Mouse (Mus musculus): ENCODE measurements at regions not wholly inside any gene's neighbourhood (a gene's known extent, or its start where the extent isn't known, plus 50 kb on each side); places are given as distances from the start of the nearest gene placed in this dataset.
"Not testable (repeated sequence)": the region's sequence is repeated elsewhere in the genome, so short reads cannot be mapped to it uniquely, and the experiment has no call there.

DNA sequence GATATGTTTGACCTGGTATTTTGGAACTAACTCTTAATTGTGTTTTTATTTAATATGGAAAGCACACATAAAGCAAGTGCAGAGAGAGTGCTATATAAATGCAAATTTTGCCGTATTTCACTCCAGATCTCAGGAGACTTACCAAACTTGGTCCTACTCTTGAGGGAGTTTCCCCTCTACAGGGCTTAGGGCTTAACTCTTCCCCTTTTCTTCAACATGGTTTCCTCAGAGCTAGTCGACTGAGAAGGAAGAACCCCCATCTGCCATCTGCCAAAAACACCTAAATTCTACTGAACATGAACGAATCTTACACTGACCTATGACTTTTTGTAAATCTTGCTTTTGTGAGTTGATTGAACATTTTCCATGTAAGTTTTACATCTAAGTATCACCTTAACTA, 122.8 kb upstream of the Nebl start:
- no peak overlapping the region for H3K27ac ChIP-seq (ENCODE audit: insufficient read depth, low read depth, low read length)
- 0 out of 2 replicates have a peak, but pooled peaks cover 4% of the 10 kb centered on the region for H3K4me1 ChIP-seq (ENCODE audit: control insufficient read depth, insufficient read depth, low read length)
- no peak for DNase-seq
- no peak overlapping the region for H3K4me3 ChIP-seq (ENCODE audit: insufficient read depth, low read depth, low read length)
- H3K27me3 ChIP-seq (replicated peaks; ENCODE audit: control insufficient read depth, insufficient read depth, low read length) = no peaks in the 10 kb centered on the region
- WGBS = 55% methylated on average over 3 of the region's 3 CpGs
- H3K36me3 ChIP-seq (ENCODE audit: control insufficient read depth, insufficient read depth, low read length) = no peaks in the 10 kb centered on the region
- TF ChIP-seq CTCF (conservative IDR thresholded peaks at IDR 0.05; ENCODE audit: insufficient read depth, insufficient read length, low read depth, low read length) (no peak), POLR2A (IDR thresholded peaks at IDR 0.05; ENCODE audit: low read depth, low read length) (no peak)

GRCm38 (mm10) chr2:17853500-17854011, 122.3 kb upstream of the Nebl start:
- Histone ChIP-seq H3K4me3 (ENCODE audit: insufficient read depth, low read depth, low read length) (no peak overlapping the region), H3K27ac (ENCODE audit: insufficient read depth, low read depth, low read length) (no peak overlapping the region), H3K4me1 (ENCODE audit: control insufficient read depth, insufficient read depth, low read length) (0 out of 2 replicates have a peak, but pooled peaks cover 4% of the 10 kb centered on the region), H3K27me3 (replicated peaks; ENCODE audit: control insufficient read depth, insufficient read depth, low read length) (no peaks in the 10 kb centered on the region), H3K36me3 (ENCODE audit: control insufficient read depth, insufficient read depth, low read length) (no peaks in the 10 kb centered on the region)
- WGBS = 64% methylated on average over 11 of the region's 11 CpGs
- no peak for TF ChIP-seq POLR2A (IDR thresholded peaks at IDR 0.05; ENCODE audit: low read depth, low read length)
- TF ChIP-seq CTCF (conservative IDR thresholded peaks at IDR 0.05; ENCODE audit: insufficient read depth, insufficient read length, low read depth, low read length) = no peak
- no peak for DNase-seq

GRCm38 (mm10) chr2:17852740-17853499, 121.7 kb upstream of the Nebl start:
- no peaks in the 10 kb centered on the region for H3K36me3 ChIP-seq (ENCODE audit: control insufficient read depth, insufficient read depth, low read length)
- no peak for DNase-seq
- no peak overlapping the region for H3K27ac ChIP-seq (ENCODE audit: insufficient read depth, low read depth, low read length)
- H3K27me3 ChIP-seq (replicated peaks; ENCODE audit: control insufficient read depth, insufficient read depth, low read length) = no peaks in the 10 kb centered on the region
- TF ChIP-seq POLR2A (IDR thresholded peaks at IDR 0.05; ENCODE audit: low read depth, low read length) = no peak
- no peak for TF ChIP-seq CTCF (conservative IDR thresholded peaks at IDR 0.05; ENCODE audit: insufficient read depth, insufficient read length, low read depth, low read length)
- H3K4me1 ChIP-seq (ENCODE audit: control insufficient read depth, insufficient read depth, low read length) = 0 out of 2 replicates have a peak, but pooled peaks cover 4% of the 10 kb centered on the region
- 32% methylated on average over 16 of the region's 16 CpGs for WGBS
- H3K4me3 ChIP-seq (ENCODE audit: insufficient read depth, low read depth, low read length) = peak overlapping the region; percentile 22; the same call in 1 of the 2 replicates

GRCm38 (mm10) chr2:17850741-17851140, 119.5 kb upstream of the Nebl start:
- no peak for DNase-seq
- no peak overlapping the region for H3K4me3 ChIP-seq (ENCODE audit: insufficient read depth, low read depth, low read length)
- TF ChIP-seq POLR2A (IDR thresholded peaks at IDR 0.05; ENCODE audit: low read depth, low read length) = no peak
- TF ChIP-seq CTCF (conservative IDR thresholded peaks at IDR 0.05; ENCODE audit: insufficient read depth, insufficient read length, low read depth, low read length) = no peak
- no peaks in the 10 kb centered on the region for H3K36me3 ChIP-seq (ENCODE audit: control insufficient read depth, insufficient read depth, low read length)
- no peaks in the 10 kb centered on the region for H3K4me1 ChIP-seq (ENCODE audit: control insufficient read depth, insufficient read depth, low read length)
- H3K27ac ChIP-seq (ENCODE audit: insufficient read depth, low read depth, low read length) = no peak overlapping the region
- WGBS = 99% methylated on average over 4 of the region's 4 CpGs
- no peaks in the 10 kb centered on the region for H3K27me3 ChIP-seq (replicated peaks; ENCODE audit: control insufficient read depth, insufficient read depth, low read length)

- Histone ChIP-seq H3K4me3 (ENCODE audit: insufficient read depth, low read depth, low read length) (no peak overlapping the region), H3K4me1 (ENCODE audit: control insufficient read depth, insufficient read depth, low read length) (no peaks in the 10 kb centered on the region), H3K36me3 (ENCODE audit: control insufficient read depth, insufficient read depth, low read length) (no peaks in the 10 kb centered on the region), H3K27ac (ENCODE audit: insufficient read depth, low read depth, low read length) (no peak overlapping the region), H3K27me3 (replicated peaks; ENCODE audit: control insufficient read depth, insufficient read depth, low read length) (no peaks in the 10 kb centered on the region)
- TF ChIP-seq CTCF (conservative IDR thresholded peaks at IDR 0.05; ENCODE audit: insufficient read depth, insufficient read length, low read depth, low read length) (0 out of 2 replicates have a peak, but pooled peaks have one; percentile 16), POLR2A (IDR thresholded peaks at IDR 0.05; ENCODE audit: low read depth, low read length) (no peak)
- peak; percentile 27 for DNase-seq
- WGBS = 20% methylated on average over 4 of the region's 4 CpGs
Observed at GRCm38 (mm10) chr2:17849267-17849666, 118.0 kb upstream of the Nebl start.

GRCm38 (mm10) chr2:17845447-17846092, 114.3 kb upstream of the Nebl start:
- not testable (repeated sequence) for H3K4me1 ChIP-seq (ENCODE audit: control insufficient read depth, insufficient read depth, low read length); DNase-seq; H3K27me3 ChIP-seq (replicated peaks; ENCODE audit: control insufficient read depth, insufficient read depth, low read length); H3K27ac ChIP-seq (ENCODE audit: insufficient read depth, low read depth, low read length); H3K4me3 ChIP-seq (ENCODE audit: insufficient read depth, low read depth, low read length); H3K36me3 ChIP-seq (ENCODE audit: control insufficient read depth, insufficient read depth, low read length)
- 87% methylated on average over 7 of the region's 7 CpGs for WGBS
